Mouse (Mus musculus): ENCODE data around the gene Gm11564. TPM values are rescaled to one million over a fixed set of nuclear protein-coding genes. Genes with fewer than 3 reads are reported as not detected.
"Not testable (repeated sequence)": the region's sequence is repeated elsewhere in the genome, so short reads cannot be mapped to it uniquely, and the experiment has no call there.

Gene Gm11564
- polyA plus RNA-seq, 1 experiment from 2014 or later = not detected

DNA sequence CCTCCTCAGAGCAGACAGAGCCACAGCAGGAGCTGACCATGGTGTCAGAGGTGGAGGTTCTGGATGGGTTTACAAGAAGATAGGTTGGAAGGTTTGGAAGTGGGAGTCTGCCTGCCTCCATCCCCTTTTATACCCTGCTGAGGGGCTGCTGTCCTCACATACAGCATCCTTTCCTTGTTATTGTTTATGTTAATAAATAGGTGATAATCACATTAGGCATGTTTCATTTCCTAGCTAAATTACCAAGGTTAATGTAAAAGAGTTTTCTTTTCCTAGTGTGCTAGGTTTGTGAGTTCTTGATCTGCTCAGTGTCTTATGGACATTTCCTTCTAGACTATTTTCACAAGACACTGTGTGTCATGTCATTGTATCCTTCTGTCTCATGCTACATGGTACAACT lies 5.7 kb downstream of the Gm11564 start, which contains the start of gene Krtap4-13:
Gene Krtap4-13, minus strand, starts transcription at position 101 of the 400 bp plus-strand sequence.
- not testable (repeated sequence) for H3K4me3 ChIP-seq (ENCODE audit: low read depth, low read length); H3K9ac ChIP-seq (ENCODE audit: low read depth, low read length); H3K27ac ChIP-seq (ENCODE audit: low read length); H3K27me3 ChIP-seq (ENCODE audit: control insufficient read depth, insufficient read depth, low read depth, low read length); H3K4me1 ChIP-seq (ENCODE audit: control insufficient read depth, low read depth, low read length); H3K4me2 ChIP-seq (ENCODE audit: low read depth, low read length); H3K9me3 ChIP-seq (replicated peaks; ENCODE audit: control insufficient read depth, low read length); H3K36me3 ChIP-seq (ENCODE audit: control insufficient read depth, insufficient read depth); ATAC-seq (ENCODE audit: low read depth)

DNA sequence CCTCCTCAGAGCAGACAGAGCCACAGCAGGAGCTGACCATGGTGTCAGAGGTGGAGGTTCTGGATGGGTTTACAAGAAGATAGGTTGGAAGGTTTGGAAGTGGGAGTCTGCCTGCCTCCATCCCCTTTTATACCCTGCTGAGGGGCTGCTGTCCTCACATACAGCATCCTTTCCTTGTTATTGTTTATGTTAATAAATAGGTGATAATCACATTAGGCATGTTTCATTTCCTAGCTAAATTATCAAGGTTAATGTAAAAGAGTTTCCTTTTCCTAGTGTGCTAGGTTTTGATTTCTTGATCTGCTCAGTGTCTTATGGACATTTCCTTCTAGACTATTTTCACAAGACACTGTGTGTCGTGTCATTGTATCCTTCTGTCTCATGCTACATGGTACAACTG lies 11.1 kb downstream of the Gm11564 start, which contains the start of gene Gm11554:
Gene Gm11554, minus strand, starts transcription at position 101 of the 400 bp plus-strand sequence.
- not testable (repeated sequence) for H3K27me3 ChIP-seq (ENCODE audit: control insufficient read depth, insufficient read depth, low read depth, low read length); H3K36me3 ChIP-seq (ENCODE audit: control insufficient read depth, insufficient read depth); ATAC-seq (ENCODE audit: low read depth); H3K27ac ChIP-seq (ENCODE audit: low read length); H3K9ac ChIP-seq (ENCODE audit: low read depth, low read length); H3K4me1 ChIP-seq (ENCODE audit: control insufficient read depth, low read depth, low read length); H3K9me3 ChIP-seq (replicated peaks; ENCODE audit: control insufficient read depth, low read length); H3K4me3 ChIP-seq (ENCODE audit: low read depth, low read length); H3K4me2 ChIP-seq (ENCODE audit: low read depth, low read length)
- WGBS (ENCODE audit: insufficient replicate concordance) = no CpG with 5 or more reads among the region's 1 CpGs

DNA sequence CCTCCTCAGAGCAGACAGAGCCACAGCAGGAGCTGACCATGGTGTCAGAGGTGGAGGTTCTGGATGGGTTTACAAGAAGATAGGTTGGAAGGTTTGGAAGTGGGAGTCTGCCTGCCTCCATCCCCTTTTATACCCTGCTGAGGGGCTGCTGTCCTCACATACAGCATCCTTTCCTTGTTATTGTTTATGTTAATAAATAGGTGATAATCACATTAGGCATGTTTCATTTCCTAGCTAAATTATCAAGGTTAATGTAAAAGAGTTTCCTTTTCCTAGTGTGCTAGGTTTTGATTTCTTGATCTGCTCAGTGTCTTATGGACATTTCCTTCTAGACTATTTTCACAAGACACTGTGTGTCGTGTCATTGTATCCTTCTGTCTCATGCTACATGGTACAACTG lies 16.6 kb downstream of the Gm11564 start, which contains the start of gene Gm11569:
Gene Gm11569, minus strand, starts transcription at position 101 of the 400 bp plus-strand sequence.
- H3K36me3 ChIP-seq (ENCODE audit: control insufficient read depth, insufficient read depth); ATAC-seq (ENCODE audit: low read depth); H3K9me3 ChIP-seq (replicated peaks; ENCODE audit: control insufficient read depth, low read length); H3K4me2 ChIP-seq (ENCODE audit: low read depth, low read length); H3K4me1 ChIP-seq (ENCODE audit: control insufficient read depth, low read depth, low read length); H3K27ac ChIP-seq (ENCODE audit: low read length); H3K27me3 ChIP-seq (ENCODE audit: control insufficient read depth, insufficient read depth, low read depth, low read length); H3K4me3 ChIP-seq (ENCODE audit: low read depth, low read length); H3K9ac ChIP-seq (ENCODE audit: low read depth, low read length): not testable (repeated sequence)
- WGBS (ENCODE audit: insufficient replicate concordance) = no CpG with 5 or more reads among the region's 1 CpGs

DNA sequence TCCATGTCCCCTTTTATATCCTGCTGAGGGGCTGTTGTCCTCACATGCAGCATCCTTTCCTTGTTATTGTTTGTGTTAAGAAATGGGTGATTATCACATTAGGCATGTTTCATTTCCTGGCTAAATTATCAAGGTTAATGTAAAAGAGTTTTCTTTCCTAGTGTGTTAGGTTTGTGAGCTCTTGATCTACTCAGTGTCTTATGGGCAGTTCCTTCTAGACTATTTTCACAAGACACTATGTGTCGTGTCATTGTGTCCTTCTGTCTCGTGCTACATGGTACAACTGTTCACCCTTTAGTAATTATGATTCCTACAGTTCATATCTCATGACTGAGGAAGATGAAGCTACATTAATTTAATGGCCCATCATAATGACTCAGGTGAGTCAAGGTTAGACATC lies 22.1 kb downstream of the Gm11564 start, which contains the start of gene Gm11596:
Gene Gm11596, minus strand, starts transcription at position 101 of the 400 bp plus-strand sequence.
- no peaks in the 10 kb centered on the region for H3K36me3 ChIP-seq (ENCODE audit: control insufficient read depth, insufficient read depth)
- H3K4me1 ChIP-seq (ENCODE audit: control insufficient read depth, low read depth, low read length) = no peaks in the 10 kb centered on the region
- no peaks in the 10 kb centered on the region for H3K9me3 ChIP-seq (replicated peaks; ENCODE audit: control insufficient read depth, low read length)
- no peak within 1 kb of the TSS for H3K9ac ChIP-seq (ENCODE audit: low read depth, low read length)
- no peak for ATAC-seq (ENCODE audit: low read depth)
- WGBS (ENCODE audit: insufficient replicate concordance) = 50% methylated on average over 2 of the region's 2 CpGs
- no peak within 1 kb of the TSS for H3K4me2 ChIP-seq (ENCODE audit: low read depth, low read length)
- H3K4me3 ChIP-seq (ENCODE audit: low read depth, low read length) = no peak within 1 kb of the TSS
- no peak within 1 kb of the TSS for H3K27ac ChIP-seq (ENCODE audit: low read length)
- H3K27me3 ChIP-seq (ENCODE audit: control insufficient read depth, insufficient read depth, low read depth, low read length) = no peaks in the 10 kb centered on the region

DNA sequence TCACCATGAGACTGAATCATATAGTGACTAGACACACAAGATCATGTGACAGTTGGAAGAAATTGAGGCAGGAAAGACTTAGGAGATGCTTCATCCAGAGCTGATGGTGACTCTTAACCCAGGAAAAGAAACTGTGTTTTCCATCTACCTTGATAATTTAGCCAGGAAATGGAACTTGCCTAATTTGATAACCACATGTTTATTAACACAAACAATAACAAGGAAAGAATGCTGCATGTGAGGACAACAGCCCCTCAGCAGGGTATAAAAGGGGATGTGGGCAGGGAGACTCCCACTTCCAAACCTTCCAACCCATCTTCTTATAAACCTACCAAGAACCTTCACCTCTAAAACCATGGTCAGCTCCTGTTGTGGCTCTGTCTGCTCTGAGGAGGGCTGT lies 30.6 kb downstream of the Gm11564 start, which contains the start of gene Krtap4-9:
Gene Krtap4-9, plus strand, starts transcription at position 301 of the 400 bp plus-strand sequence.
- not testable (repeated sequence) for H3K4me1 ChIP-seq (ENCODE audit: control insufficient read depth, low read depth, low read length); H3K36me3 ChIP-seq (ENCODE audit: control insufficient read depth, insufficient read depth); H3K9me3 ChIP-seq (replicated peaks; ENCODE audit: control insufficient read depth, low read length); ATAC-seq (ENCODE audit: low read depth); H3K4me3 ChIP-seq (ENCODE audit: low read depth, low read length); H3K9ac ChIP-seq (ENCODE audit: low read depth, low read length); H3K27ac ChIP-seq (ENCODE audit: low read length); H3K27me3 ChIP-seq (ENCODE audit: control insufficient read depth, insufficient read depth, low read depth, low read length); H3K4me2 ChIP-seq (ENCODE audit: low read depth, low read length)

DNA sequence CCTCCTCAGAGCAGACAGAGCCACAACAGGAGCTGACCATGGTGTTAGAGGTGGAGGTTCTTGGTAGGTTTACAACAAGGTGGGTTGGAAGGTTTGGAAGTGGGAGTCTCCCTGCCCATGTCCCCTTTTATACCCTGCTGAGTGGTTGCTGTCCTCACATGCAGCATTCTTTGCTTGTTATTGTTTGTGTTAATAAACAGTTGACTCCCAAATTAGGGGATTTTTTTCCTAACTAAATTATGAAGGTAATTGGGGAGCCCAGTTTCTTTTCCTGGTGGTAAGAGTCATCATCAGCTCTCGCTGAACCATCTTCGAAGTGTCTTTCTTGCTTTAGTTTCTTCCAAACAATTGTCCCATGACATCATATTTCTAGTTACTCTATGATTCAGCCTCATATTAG lies 34.9 kb downstream of the Gm11564 start, which contains the start of gene Krtap4-8:
Gene Krtap4-8, minus strand, starts transcription at position 101 of the 400 bp plus-strand sequence.
- H3K27ac ChIP-seq (ENCODE audit: low read length) = no peak within 1 kb of the TSS
- no peaks in the 10 kb centered on the region for H3K9me3 ChIP-seq (replicated peaks; ENCODE audit: control insufficient read depth, low read length)
- ATAC-seq (ENCODE audit: low read depth) = no peak
- no peaks in the 10 kb centered on the region for H3K4me1 ChIP-seq (ENCODE audit: control insufficient read depth, low read depth, low read length)
- H3K36me3 ChIP-seq (ENCODE audit: control insufficient read depth, insufficient read depth) = no peaks in the 10 kb centered on the region
- no peak within 1 kb of the TSS for H3K4me3 ChIP-seq (ENCODE audit: low read depth, low read length)
- no peak within 1 kb of the TSS for H3K9ac ChIP-seq (ENCODE audit: low read depth, low read length)
- no peak within 1 kb of the TSS for H3K4me2 ChIP-seq (ENCODE audit: low read depth, low read length)
- WGBS (ENCODE audit: insufficient replicate concordance) = 63% methylated on average over 2 of the region's 2 CpGs
- H3K27me3 ChIP-seq (ENCODE audit: control insufficient read depth, insufficient read depth, low read depth, low read length) = no peaks in the 10 kb centered on the region

DNA sequence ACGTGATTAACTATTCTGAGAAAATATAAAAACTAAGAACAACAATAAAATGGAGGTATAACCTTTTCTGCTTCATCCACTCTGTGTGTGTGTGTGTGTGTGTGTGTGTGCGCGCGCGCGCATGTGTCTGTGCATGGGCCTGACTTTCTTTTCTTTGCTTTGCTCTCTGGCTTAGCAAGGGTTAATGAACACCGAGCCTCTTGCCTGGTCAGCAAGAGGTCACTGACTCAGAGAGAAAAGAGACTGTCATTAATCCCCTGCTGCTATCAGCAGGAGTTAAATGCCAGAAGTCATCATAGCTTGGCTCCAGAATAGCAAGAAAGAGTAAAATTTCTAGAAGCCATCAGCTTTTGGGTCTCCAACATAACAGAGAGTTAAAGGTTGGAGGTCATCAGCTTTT lies 37.1 kb downstream of the Gm11564 start:
- H3K4me1 ChIP-seq (ENCODE audit: control insufficient read depth, low read depth, low read length) = no peaks in the 10 kb centered on the region
- no peaks in the 10 kb centered on the region for H3K27me3 ChIP-seq (ENCODE audit: control insufficient read depth, insufficient read depth, low read depth, low read length)
- ATAC-seq (ENCODE audit: low read depth) = no peak
- H3K36me3 ChIP-seq (ENCODE audit: control insufficient read depth, insufficient read depth) = no peaks in the 10 kb centered on the region
- no peaks in the 10 kb centered on the region for H3K9me3 ChIP-seq (replicated peaks; ENCODE audit: control insufficient read depth, low read length)
- no peak overlapping the region for H3K9ac ChIP-seq (ENCODE audit: low read depth, low read length)
- H3K27ac ChIP-seq (ENCODE audit: low read length) = no peak overlapping the region
- 65% methylated on average over 7 of the region's 7 CpGs for WGBS (ENCODE audit: insufficient replicate concordance)
- H3K4me3 ChIP-seq (ENCODE audit: low read depth, low read length) = no peak overlapping the region
- no peak overlapping the region for H3K4me2 ChIP-seq (ENCODE audit: low read depth, low read length)

DNA sequence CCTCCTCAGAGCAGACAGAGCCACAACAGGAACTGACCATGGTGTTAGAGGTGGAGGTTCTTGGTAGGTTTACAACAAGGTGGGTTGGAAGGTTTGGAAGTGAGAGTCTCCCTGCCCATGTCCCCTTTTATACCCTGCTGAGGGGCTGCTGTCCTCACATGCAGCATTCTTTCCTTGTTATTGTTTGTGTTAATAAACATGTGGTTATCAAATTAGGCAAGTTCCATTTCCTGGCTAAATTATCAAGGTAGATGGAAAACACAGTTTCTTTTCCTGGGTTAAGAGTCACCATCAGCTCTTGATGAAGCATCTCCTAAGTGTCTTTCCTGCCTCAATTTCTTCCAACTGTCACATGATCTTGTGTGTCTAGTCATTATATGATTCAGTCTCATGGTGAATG lies 42.7 kb downstream of the Gm11564 start, which contains the start of gene Gm11595:
Gene Gm11595, minus strand, starts transcription at position 101 of the 400 bp plus-strand sequence.
- H3K4me3 ChIP-seq (ENCODE audit: low read depth, low read length); H3K27me3 ChIP-seq (ENCODE audit: control insufficient read depth, insufficient read depth, low read depth, low read length); ATAC-seq (ENCODE audit: low read depth); H3K9ac ChIP-seq (ENCODE audit: low read depth, low read length); H3K4me2 ChIP-seq (ENCODE audit: low read depth, low read length); H3K4me1 ChIP-seq (ENCODE audit: control insufficient read depth, low read depth, low read length); H3K36me3 ChIP-seq (ENCODE audit: control insufficient read depth, insufficient read depth); H3K9me3 ChIP-seq (replicated peaks; ENCODE audit: control insufficient read depth, low read length); H3K27ac ChIP-seq (ENCODE audit: low read length): not testable (repeated sequence)

DNA sequence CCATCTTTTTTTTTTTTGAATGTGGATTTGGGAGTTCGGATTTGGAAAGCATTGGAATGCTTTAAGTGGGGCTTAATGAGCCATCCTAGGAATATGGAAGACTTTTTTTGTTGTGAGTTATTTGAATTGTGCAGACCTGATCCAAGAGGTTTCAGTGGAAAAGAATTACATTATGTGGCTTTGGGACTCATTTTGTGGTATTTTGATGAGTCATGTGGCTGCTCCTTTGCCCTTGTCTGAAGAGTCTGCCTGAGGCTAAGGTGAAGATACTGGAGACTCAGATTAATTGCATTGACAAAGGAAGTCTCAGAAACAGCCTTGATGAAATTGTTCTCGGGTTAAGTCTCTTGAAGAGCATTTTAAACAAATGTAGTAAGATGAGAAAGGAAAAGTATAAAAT lies 47.1 kb downstream of the Gm11564 start:
- no peak overlapping the region for H3K4me3 ChIP-seq (ENCODE audit: low read depth, low read length)
- H3K4me1 ChIP-seq (ENCODE audit: control insufficient read depth, low read depth, low read length) = no peaks in the 10 kb centered on the region
- H3K36me3 ChIP-seq (ENCODE audit: control insufficient read depth, insufficient read depth) = no peaks in the 10 kb centered on the region
- ATAC-seq (ENCODE audit: low read depth) = no peak
- WGBS (ENCODE audit: insufficient replicate concordance) = 50% methylated on average over 2 of the region's 2 CpGs
- no peak overlapping the region for H3K27ac ChIP-seq (ENCODE audit: low read length)
- H3K9me3 ChIP-seq (replicated peaks; ENCODE audit: control insufficient read depth, low read length) = no peaks in the 10 kb centered on the region
- no peak overlapping the region for H3K4me2 ChIP-seq (ENCODE audit: low read depth, low read length)
- H3K9ac ChIP-seq (ENCODE audit: low read depth, low read length) = no peak overlapping the region
- H3K27me3 ChIP-seq (ENCODE audit: control insufficient read depth, insufficient read depth, low read depth, low read length) = no peaks in the 10 kb centered on the region
